Mouse (Mus musculus): ENCODE data around the gene Grk5. TPM values are rescaled to one million over a fixed set of nuclear protein-coding genes. Genes with fewer than 3 reads are reported as not detected.
"Not testable (repeated sequence)": the region's sequence is repeated elsewhere in the genome, so short reads cannot be mapped to it uniquely, and the experiment has no call there.

Grk5 gene
- total RNA-seq, 2 experiments from 2014 or later: 24.8 to 25.8 TPM

DNA sequence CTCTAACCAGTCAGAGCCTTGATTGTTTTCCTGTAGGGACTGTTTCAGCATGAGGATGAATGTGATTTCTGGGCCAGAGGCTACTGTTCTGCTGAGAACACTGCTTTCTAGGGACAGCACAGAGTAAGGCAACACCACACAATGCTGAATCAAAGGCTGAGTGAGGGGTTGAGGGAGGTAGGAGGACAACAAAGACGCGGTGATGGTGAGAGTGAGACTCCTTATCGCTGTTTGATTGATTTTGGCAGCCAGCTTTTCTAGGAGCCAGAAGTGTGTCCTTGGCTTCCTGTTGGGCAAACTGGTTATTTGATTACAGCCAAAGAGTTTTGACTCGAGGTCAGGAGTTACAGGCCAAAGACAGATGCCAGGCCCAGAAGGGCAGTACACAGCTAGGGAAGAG lies 25.7 kb downstream of the Grk5 start:
- DNase-seq: no peak

DNA sequence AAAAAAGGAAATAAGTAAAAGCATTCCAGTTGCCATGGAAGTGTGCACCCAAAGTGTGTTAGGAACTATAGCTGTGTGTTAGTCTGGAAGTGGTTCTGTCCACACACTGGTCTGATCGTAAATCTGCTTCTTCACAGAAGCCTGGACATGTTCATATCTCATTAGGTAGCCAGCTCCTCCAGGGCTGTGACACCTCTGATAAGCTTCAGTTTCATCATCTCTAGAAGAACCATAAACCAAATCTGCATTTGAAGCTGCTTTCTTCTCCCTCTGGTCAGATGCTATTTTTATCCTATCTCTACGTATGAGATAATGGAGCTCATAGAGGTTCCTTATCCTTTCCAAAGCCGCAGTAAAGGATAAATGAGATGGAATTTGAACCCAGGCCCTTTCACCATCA lies 26.3 kb downstream of the Grk5 start:
- DNase-seq: no peak

DNA sequence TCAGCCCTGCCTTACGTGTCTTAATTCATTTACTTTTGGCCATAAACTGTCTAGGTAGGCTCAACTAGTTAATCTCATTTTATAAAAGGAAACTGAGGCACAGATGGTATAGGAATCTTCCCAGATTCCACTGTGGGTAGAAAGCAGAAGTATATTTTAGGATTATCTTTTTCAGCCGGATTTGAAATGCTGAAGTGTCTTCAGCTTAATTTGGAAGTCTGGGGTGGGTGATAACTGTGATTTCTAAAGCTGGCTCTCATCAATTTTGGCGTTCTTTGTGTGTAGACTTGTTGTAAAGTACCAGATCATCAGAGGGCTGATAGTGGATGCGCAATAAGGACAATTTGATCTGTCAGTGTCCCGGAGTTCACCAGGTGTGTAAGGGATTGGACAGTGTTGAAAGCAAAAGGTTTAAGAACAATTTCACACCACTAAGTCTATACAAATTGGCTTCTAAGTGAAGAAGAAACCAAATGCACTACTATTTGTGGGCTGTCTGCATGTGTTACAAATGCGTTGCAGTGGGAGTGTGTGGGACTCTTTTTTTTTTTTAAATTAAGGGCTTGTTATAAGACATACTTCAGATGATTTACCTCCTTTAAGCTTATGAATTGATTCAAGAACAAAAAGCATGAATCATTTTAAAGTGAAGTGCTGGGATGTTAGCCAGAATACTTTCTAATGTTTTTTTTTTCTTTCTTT lies 27.5 kb downstream of the Grk5 start:
- no peak for DNase-seq

DNA sequence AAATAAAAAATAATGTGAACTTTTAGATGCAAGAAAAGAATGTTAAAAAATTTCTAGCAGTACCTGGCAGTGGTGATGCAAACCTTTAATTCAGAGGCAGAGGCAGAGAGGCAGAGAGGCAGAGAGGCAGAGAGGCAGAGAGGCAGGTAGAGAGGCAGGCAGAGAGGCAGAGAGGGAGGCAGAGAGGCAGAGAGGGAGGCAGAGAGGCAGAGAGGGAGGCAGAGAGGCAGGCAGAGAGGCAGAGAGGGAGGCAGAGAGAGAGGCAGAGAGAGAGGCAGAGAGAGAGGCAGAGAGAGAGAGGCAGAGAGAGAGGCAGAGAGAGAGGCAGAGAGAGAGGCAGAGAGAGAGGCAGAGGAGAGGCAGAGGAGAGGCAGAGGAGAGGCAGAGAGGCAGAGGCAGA lies 35.0 kb downstream of the Grk5 start:
- DNase-seq: not testable (repeated sequence)

GRCm38 (mm10) chr19:60935001-60935400 lies 45.5 kb downstream of the Grk5 start:
- DNase-seq: no peak

- DNase-seq: peak; percentile 25
Measured at GRCm38 (mm10) chr19:60939954-60940379, 50.4 kb downstream of the Grk5 start.

DNA sequence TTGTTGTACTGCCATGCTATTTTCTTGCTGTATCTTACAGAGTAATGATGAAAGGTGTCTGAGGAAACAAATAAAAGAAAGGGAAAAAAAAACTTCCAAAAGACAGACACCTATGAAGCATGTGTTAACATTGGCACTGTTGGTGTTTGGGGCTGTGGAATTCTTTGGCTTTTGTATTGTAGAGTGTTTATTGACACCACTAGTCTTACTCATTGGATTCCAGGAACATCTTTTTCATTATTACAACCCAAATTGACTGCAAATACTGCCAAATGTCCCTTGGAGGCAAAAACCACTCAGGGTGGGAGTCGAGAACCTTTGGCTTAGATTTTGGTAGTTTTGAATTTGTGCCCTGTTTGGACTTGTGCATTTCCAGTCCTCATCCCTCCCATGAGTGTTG lies 51.3 kb downstream of the Grk5 start:
- no peak for DNase-seq

- peak; percentile 54 for DNase-seq
Measured at GRCm38 (mm10) chr19:60945801-60946311, 56.3 kb downstream of the Grk5 start.

- peak; percentile 45 for DNase-seq
Measured at GRCm38 (mm10) chr19:60946656-60947055, 57.1 kb downstream of the Grk5 start.

DNA sequence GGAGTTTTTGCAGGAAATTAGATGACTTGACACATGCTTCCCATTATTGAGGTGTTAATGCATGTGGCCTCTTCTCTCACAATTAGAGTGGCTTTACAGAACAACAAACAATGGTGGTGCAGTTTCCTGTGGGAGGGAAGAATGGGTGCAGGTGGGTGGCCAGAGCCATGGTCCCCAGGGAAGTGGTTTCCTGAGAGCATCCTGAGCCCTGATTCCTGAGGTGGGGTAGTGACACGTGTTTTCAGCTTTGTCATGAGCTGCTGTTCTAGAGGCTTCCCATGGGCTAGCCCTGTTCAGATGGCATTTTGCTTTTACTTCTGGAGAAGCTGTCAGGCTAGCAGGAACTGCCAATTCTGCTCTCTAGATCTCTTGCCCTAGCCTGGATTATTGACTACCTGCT lies 59.4 kb downstream of the Grk5 start:
- peak; percentile 24 for DNase-seq

GRCm38 (mm10) chr19:60950056-60950869 lies 60.7 kb downstream of the Grk5 start:
- DNase-seq: peak; percentile 72

GRCm38 (mm10) chr19:60955131-60955530 lies 65.6 kb downstream of the Grk5 start:
- DNase-seq: no peak

DNA sequence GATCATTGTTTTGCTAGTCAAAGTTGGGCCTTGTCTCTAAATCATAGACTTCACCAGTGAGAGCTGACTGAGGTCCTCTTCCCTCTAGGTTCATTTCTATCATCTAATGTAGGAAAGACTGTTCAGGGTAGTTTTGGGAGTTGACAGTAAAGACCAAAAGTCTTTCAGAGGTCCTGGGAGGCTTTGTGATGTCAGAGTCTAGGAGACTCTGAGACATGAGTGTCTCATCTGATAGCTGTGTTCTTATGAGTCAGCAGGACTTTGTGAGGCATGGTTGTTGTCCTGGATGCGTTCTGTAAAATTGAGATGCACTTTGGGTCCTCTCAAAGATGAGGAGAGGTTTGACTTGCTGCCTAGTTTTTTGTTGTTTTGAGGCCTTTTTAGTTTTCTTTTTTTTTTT lies 66.2 kb downstream of the Grk5 start:
- DNase-seq: no peak

- no peak for DNase-seq
Measured at GRCm38 (mm10) chr19:60956198-60956750, 66.7 kb downstream of the Grk5 start.

GRCm38 (mm10) chr19:60959706-60960230 lies 70.2 kb downstream of the Grk5 start:
- DNase-seq: peak; percentile 25

- no peak for DNase-seq
Measured at GRCm38 (mm10) chr19:60962358-60963061, 73.0 kb downstream of the Grk5 start.

DNA sequence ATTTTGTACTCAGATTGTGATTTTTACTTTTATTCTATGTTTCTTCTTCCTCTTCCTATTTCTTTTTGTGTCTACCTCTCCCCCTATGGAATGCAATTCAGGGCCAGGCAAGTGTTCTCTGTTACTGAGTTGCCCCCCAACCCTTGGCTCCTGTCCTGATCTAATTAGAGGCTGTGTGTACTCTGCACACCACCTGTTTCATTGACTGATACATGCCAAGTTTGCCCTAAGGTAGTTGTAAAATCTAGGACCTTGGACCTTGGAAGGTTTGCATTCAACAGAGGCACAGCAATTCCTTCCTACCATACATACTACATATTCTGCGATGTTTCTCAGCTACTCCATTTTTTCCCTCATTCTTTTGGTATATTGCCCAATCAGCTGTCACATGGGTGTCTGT lies 78.4 kb downstream of the Grk5 start:
- no peak for DNase-seq

DNA sequence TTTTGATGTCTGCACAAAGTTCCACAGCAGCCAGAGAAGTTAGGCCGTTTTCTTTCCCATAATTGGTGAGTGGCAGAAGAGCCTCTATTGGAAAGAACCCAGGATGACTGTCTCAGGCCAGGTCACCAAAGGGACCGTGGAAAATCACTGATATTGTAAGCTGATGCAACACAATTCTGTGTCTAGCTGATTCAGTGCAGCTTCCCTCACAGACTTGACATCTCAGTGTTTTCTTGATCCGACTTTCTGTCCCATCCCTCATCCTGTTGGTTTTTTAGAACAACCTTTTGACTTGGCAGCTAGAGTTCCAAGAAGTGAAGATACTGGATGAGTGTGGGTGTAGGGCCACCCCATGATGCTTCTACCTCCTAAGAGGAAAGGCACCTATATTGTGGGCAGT lies 80.9 kb downstream of the Grk5 start:
- no peak for DNase-seq

- no peak for DNase-seq
Measured at GRCm38 (mm10) chr19:60971598-60971997, 82.0 kb downstream of the Grk5 start.

DNA sequence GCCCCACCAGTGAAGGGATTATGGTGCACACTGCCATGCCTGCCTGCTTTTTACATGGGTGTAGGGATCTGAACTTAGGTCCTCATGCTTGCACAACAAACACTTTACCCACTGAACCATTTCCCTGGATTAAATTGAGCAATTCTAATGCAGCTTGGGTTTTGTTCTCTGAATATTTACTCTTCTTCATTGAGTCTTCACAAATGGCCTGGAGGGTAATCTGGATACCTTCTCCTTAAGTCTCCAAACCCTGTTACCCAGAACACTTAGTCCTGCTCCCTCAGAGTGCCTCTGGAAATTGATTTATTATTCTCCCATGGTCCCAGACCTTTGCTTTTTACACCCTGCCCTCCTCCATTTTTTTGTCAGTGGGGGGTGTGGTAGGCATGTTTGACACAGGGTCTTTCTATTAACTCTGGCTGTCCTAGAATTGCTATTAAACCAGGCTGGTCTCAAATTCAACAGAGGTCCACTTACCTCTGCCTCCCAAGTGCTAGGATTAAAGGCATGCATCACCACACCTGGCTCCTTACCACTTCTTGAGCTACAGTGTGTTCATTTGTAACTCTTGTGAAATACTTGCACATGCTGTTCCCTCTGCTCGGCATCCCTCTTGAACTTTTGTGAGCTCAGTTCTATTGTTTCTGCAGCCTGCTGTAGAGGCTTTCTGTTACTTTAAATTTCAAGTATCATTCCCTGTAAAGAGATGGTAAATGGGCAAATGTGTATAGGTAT lies 82.9 kb downstream of the Grk5 start:
- no peak for DNase-seq

GRCm38 (mm10) chr19:60973508-60973907 lies 84.0 kb downstream of the Grk5 start:
- no peak for DNase-seq

DNA sequence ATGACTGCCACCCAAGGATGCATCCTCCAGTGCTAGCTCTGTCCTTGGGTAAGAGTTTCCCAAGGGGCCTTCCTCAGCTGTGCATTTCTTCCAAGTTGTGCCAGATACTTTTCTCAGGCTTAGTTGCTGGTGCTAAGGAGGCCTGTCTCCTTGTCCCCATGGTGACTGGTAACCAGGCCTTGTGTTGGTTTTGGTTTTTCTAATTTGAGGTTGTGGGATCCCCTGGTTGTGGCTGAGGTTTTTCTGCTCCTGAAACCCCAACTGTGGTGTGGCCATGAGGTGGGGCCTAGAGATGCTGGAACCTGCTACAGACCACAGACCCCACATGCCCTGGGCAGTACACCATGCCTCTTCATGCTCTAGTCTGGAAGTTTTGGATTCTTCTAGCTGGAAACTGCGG lies 90.0 kb downstream of the Grk5 start:
- DNase-seq: no peak

Data from heart, postnatal 4 days (tissue).